Mouse (Mus musculus): ENCODE data around the gene Ces1d. TPM values are rescaled to one million over a fixed set of nuclear protein-coding genes. Genes with fewer than 3 reads are reported as not detected.
"Not testable (repeated sequence)": the region's sequence is repeated elsewhere in the genome, so short reads cannot be mapped to it uniquely, and the experiment has no call there.

Ces1d gene
- total and polyA plus RNA-seq, 3 experiments = not detected

GRCm38 (mm10) chr8:93229446-93229845, 31.8 kb upstream of the Ces1d start, which contains the start of gene Ces1e:
Ces1e (minus strand) TSS chr8:93229619.
- dilution Hi-C loops (cut with MboI; ENCODE audit: extremely low pct_ligation_motif_present, extremely low pct_unique_long_range_greater_than_20kb, low sequenced_read_pairs) = no loop called here
- no peak within 1 kb of the TSS for H3K9ac ChIP-seq (ENCODE audit: insufficient read depth, low read depth)

GRCm38 (mm10) chr8:93228673-93229370, 31.2 kb upstream of the Ces1d start:
- H3K27me3 ChIP-seq (replicated peaks) = peaks cover 46% of the 10 kb centered on the region
- H3K4me1 ChIP-seq (ENCODE audit: control insufficient read depth in 1 of 2, insufficient read depth in 2 of 2) = no peaks in the 10 kb centered on the region
- H3K79me2 ChIP-seq (replicated peaks; ENCODE audit: control insufficient read depth, extremely low read depth, insufficient read depth, poor library complexity, severe bottlenecking) = no peaks in the 10 kb centered on the region
- H3K4me3 ChIP-seq (replicated peaks in 1 of 3; ENCODE audit: low read depth in 2 of 3, low read length in 2 of 3, poor library complexity in 1 of 3) = no peak overlapping the region
- H3K27ac ChIP-seq (ENCODE audit: insufficient read depth, low read depth) = no peak overlapping the region
- dilution Hi-C loops (cut with MboI; ENCODE audit: extremely low pct_ligation_motif_present, extremely low pct_unique_long_range_greater_than_20kb, low sequenced_read_pairs) (no loop called here), in situ Hi-C loops (cut with MboI; ENCODE audit: low pct_ligation_motif_present, low pct_unique_long_range_greater_than_20kb, low sequenced_read_pairs) (no loop called here)
- no peak for DNase-seq (ENCODE audit: extremely low read depth)
- TF ChIP-seq MEF2A (IDR thresholded peaks at IDR 0.05; ENCODE audit: borderline replicate concordance, low read depth, low read length) = no peak
- TF ChIP-seq ZNF384 (IDR thresholded peaks at IDR 0.05; ENCODE audit: low read depth, low read length) = no peak
- TF ChIP-seq ZKSCAN1 (IDR thresholded peaks at IDR 0.05; ENCODE audit: borderline replicate concordance, low read depth, low read length) = no peak
- no peak for TF ChIP-seq ETS1 (conservative IDR thresholded peaks at IDR 0.05; ENCODE audit: low read depth, low read length)
- no peak for TF ChIP-seq MAFK (IDR thresholded peaks at IDR 0.05; ENCODE audit: insufficient replicate concordance, low read length)
- no peak for TF ChIP-seq BHLHE40 (IDR thresholded peaks at IDR 0.05; ENCODE audit: low read depth, low read length)
- TF ChIP-seq CTCF (conservative IDR thresholded peaks at IDR 0.05 in 1 of 2, IDR thresholded peaks at IDR 0.05 in 1 of 2; ENCODE audit: low read depth in 2 of 2, low read length in 2 of 2) = no peak
- TF ChIP-seq MYC (IDR thresholded peaks at IDR 0.05; ENCODE audit: low read depth, low read length) = no peak
- TF ChIP-seq ELF1 (IDR thresholded peaks at IDR 0.05; ENCODE audit: low read depth, low read length) = no peak
- TF ChIP-seq USF1 (IDR thresholded peaks at IDR 0.05; ENCODE audit: low read depth, low read length) = no peak
- TF ChIP-seq JUN (IDR thresholded peaks at IDR 0.05; ENCODE audit: insufficient read depth, low read depth, low read length) = no peak
- no peak for TF ChIP-seq KAT2A (IDR thresholded peaks at IDR 0.05; ENCODE audit: insufficient replicate concordance, low read length)
- TF ChIP-seq IRF4 (IDR thresholded peaks at IDR 0.05; ENCODE audit: low read depth, low read length) = no peak
- TF ChIP-seq MAZ (IDR thresholded peaks at IDR 0.05; ENCODE audit: low read depth, low read length) = no peak
- no peak for TF ChIP-seq USF2 (conservative IDR thresholded peaks at IDR 0.05; ENCODE audit: low read depth, low read length)
- TF ChIP-seq HCFC1 (IDR thresholded peaks at IDR 0.05; ENCODE audit: low read depth, low read length) = no peak
- TF ChIP-seq MAX (IDR thresholded peaks at IDR 0.05; ENCODE audit: low read length) = no peak
- no peaks in the 10 kb centered on the region for H3K36me3 ChIP-seq (replicated peaks in 1 of 2; ENCODE audit: control insufficient read depth in 1 of 2, insufficient read depth in 1 of 2, low read length in 1 of 2)
- H3K4me2 ChIP-seq (ENCODE audit: insufficient read depth, low read depth, poor library complexity, severe bottlenecking) = no peak overlapping the region
- no peak overlapping the region for H3K9ac ChIP-seq (ENCODE audit: insufficient read depth, low read depth)
- H3K9me3 ChIP-seq (replicated peaks; ENCODE audit: low read length) = no peaks in the 10 kb centered on the region

More at GRCm38 (mm10) chr8:93229446-93229845, 31.8 kb upstream of the Ces1d start, which contains the start of gene Ces1e:
- TF ChIP-seq EP300 (IDR thresholded peaks at IDR 0.05; ENCODE audit: low read length) = no peak
- no peak for TF ChIP-seq GABPA (IDR thresholded peaks at IDR 0.05; ENCODE audit: insufficient replicate concordance, low read depth, low read length)
- TF ChIP-seq ETS1 (conservative IDR thresholded peaks at IDR 0.05; ENCODE audit: low read depth, low read length) = no peak
- TF ChIP-seq MAZ (IDR thresholded peaks at IDR 0.05; ENCODE audit: low read depth, low read length) = no peak
- no peak for TF ChIP-seq NELFE (IDR thresholded peaks at IDR 0.05; ENCODE audit: low read depth, low read length)
- no peak for TF ChIP-seq CHD2 (IDR thresholded peaks at IDR 0.05; ENCODE audit: low read length)
- no peak for TF ChIP-seq USF1 (IDR thresholded peaks at IDR 0.05; ENCODE audit: low read depth, low read length)
- no peak for TF ChIP-seq ELF1 (IDR thresholded peaks at IDR 0.05; ENCODE audit: low read depth, low read length)
- TF ChIP-seq UBTF (IDR thresholded peaks at IDR 0.05; ENCODE audit: low read depth, low read length) = no peak
- TF ChIP-seq RAD21 (IDR thresholded peaks at IDR 0.05; ENCODE audit: low read depth, low read length) = no peak
- no peak for TF ChIP-seq USF2 (conservative IDR thresholded peaks at IDR 0.05; ENCODE audit: low read depth, low read length)
- TF ChIP-seq ZKSCAN1 (IDR thresholded peaks at IDR 0.05; ENCODE audit: borderline replicate concordance, low read depth, low read length) = no peak
- H3K9me3 ChIP-seq (replicated peaks; ENCODE audit: low read length) = no peaks in the 10 kb centered on the region
- no peaks in the 10 kb centered on the region for H3K4me1 ChIP-seq (ENCODE audit: control insufficient read depth in 1 of 2, insufficient read depth in 2 of 2)
- H3K36me3 ChIP-seq (replicated peaks in 1 of 2; ENCODE audit: control insufficient read depth in 1 of 2, insufficient read depth in 1 of 2, low read length in 1 of 2) = no peaks in the 10 kb centered on the region
- H3K27ac ChIP-seq (ENCODE audit: insufficient read depth, low read depth) = no peak within 1 kb of the TSS
- in situ Hi-C loops (cut with MboI; ENCODE audit: low pct_ligation_motif_present, low pct_unique_long_range_greater_than_20kb, low sequenced_read_pairs) = no loop called here
- H3K79me2 ChIP-seq (replicated peaks; ENCODE audit: control insufficient read depth, extremely low read depth, insufficient read depth, poor library complexity, severe bottlenecking) = no peaks in the 10 kb centered on the region
- H3K4me3 ChIP-seq (replicated peaks in 1 of 3; ENCODE audit: low read depth in 2 of 3, low read length in 2 of 3, poor library complexity in 1 of 3) = no peak within 1 kb of the TSS
- DNase-seq (ENCODE audit: extremely low read depth) = no peak
- H3K27me3 ChIP-seq (replicated peaks) = peaks cover 52% of the 10 kb centered on the region
- H3K4me2 ChIP-seq (ENCODE audit: insufficient read depth, low read depth, poor library complexity, severe bottlenecking) = no peak within 1 kb of the TSS

- H3K79me2 ChIP-seq (replicated peaks; ENCODE audit: control insufficient read depth, extremely low read depth, insufficient read depth, poor library complexity, severe bottlenecking); H3K27ac ChIP-seq (ENCODE audit: insufficient read depth, low read depth); H3K4me3 ChIP-seq (replicated peaks in 1 of 3; ENCODE audit: low read depth in 2 of 3, low read length in 2 of 3, poor library complexity in 1 of 3); DNase-seq (ENCODE audit: extremely low read depth); H3K9ac ChIP-seq (ENCODE audit: insufficient read depth, low read depth); dilution Hi-C loops (cut with MboI; ENCODE audit: extremely low pct_ligation_motif_present, extremely low pct_unique_long_range_greater_than_20kb, low sequenced_read_pairs); in situ Hi-C loops (cut with MboI; ENCODE audit: low pct_ligation_motif_present, low pct_unique_long_range_greater_than_20kb, low sequenced_read_pairs); H3K4me1 ChIP-seq (ENCODE audit: control insufficient read depth in 1 of 2, insufficient read depth in 2 of 2); H3K9me3 ChIP-seq (replicated peaks; ENCODE audit: low read length); H3K36me3 ChIP-seq (replicated peaks in 1 of 2; ENCODE audit: control insufficient read depth in 1 of 2, insufficient read depth in 1 of 2, low read length in 1 of 2); H3K4me2 ChIP-seq (ENCODE audit: insufficient read depth, low read depth, poor library complexity, severe bottlenecking): not testable (repeated sequence)
- peaks cover 44% of the 10 kb centered on the region for H3K27me3 ChIP-seq (replicated peaks)
These were observed 28.8 kb upstream of the Ces1d start for GRCm38 (mm10) chr8:93226471-93226870.

Measured in CH12.LX (cell line).